Mouse (Mus musculus) liver, embryonic 14.5 days (tissue): ENCODE measurements around the gene Svopl.

Source experiments
- CTCF ChIP-seq: IDR thresholded peaks from 2 replicates; pipeline ENCODE4 v1.5.1; 2016; ENCODE audit warnings: antibody characterized with exemption, low read depth, control low read depth
- EP300 ChIP-seq: IDR thresholded peaks from 2 replicates; pipeline ENCODE4 v1.6.1; 2016; ENCODE audit warnings: antibody characterized with exemption, low read depth

DNA sequence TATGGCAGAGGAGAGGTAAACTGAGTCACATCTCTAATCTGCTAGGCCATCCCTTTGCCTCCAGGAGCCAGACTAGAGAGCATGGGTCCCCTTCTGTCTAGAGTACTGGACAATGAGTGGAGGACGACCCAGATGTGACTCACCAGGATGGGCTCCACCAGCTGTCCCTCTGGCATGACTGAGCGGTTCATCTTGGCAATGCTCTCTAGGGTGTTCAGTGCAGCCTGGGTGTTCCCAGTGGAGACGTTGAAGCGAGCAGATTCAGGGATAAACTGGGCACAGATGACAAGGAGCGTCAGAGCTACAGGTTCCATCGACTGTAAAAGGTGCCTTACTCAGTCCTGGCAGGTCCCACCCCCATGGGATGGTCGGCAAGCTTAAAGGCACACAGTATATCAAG lies 25.4 kb downstream of the Svopl start:
- TF ChIP-seq CTCF (no peak), EP300 (no peak)
